Mouse (Mus musculus): ENCODE results near the gene Armc8.

The Armc8 gene

GRCm38 (mm10) chr9:99444590-99445178, 124.0 kb downstream of the Armc8 start:
- no peak for DNase-seq (ENCODE audit: low spot score)

- DNase-seq (ENCODE audit: low spot score), result no peak
Observed at GRCm38 (mm10) chr9:99441647-99442433, 126.9 kb downstream of the Armc8 start.

- DNase-seq (ENCODE audit: low spot score), result no peak
Observed at GRCm38 (mm10) chr9:99440941-99441340, 127.8 kb downstream of the Armc8 start.

GRCm38 (mm10) chr9:99439064-99439463, 129.6 kb downstream of the Armc8 start:
- DNase-seq (ENCODE audit: low spot score), result no peak

GRCm38 (mm10) chr9:99437781-99438565, 130.7 kb downstream of the Armc8 start:
- DNase-seq (ENCODE audit: low spot score), result no peak

GRCm38 (mm10) chr9:99437031-99437764, 131.5 kb downstream of the Armc8 start, which contains the start of gene Mras:
Gene Mras, minus strand, starts transcription at chr9:99437381.
- no peak for DNase-seq (ENCODE audit: low spot score)

- DNase-seq (ENCODE audit: low spot score), result peak; percentile 75
Observed at GRCm38 (mm10) chr9:99436182-99437030, 132.3 kb downstream of the Armc8 start.

GRCm38 (mm10) chr9:99435619-99436181, 133.0 kb downstream of the Armc8 start:
- no peak for DNase-seq (ENCODE audit: low spot score)

GRCm38 (mm10) chr9:99434892-99435618, 133.6 kb downstream of the Armc8 start:
- no peak for DNase-seq (ENCODE audit: low spot score)

- no peak for DNase-seq (ENCODE audit: low spot score)
Observed at GRCm38 (mm10) chr9:99432478-99432877, 136.2 kb downstream of the Armc8 start.

GRCm38 (mm10) chr9:99431963-99432362, 136.7 kb downstream of the Armc8 start:
- no peak for DNase-seq (ENCODE audit: low spot score)

GRCm38 (mm10) chr9:99431346-99431745, 137.4 kb downstream of the Armc8 start:
- no peak for DNase-seq (ENCODE audit: low spot score)

GRCm38 (mm10) chr9:99430806-99431205, 137.9 kb downstream of the Armc8 start:
- no peak for DNase-seq (ENCODE audit: low spot score)

- DNase-seq (ENCODE audit: low spot score), result no peak
Observed at GRCm38 (mm10) chr9:99429845-99430244, 138.9 kb downstream of the Armc8 start.

- no peak for DNase-seq (ENCODE audit: low spot score)
Observed at GRCm38 (mm10) chr9:99428601-99429331, 139.9 kb downstream of the Armc8 start.
